Mouse (Mus musculus): Measurements from ENCODE around the gene Dclk3. TPM values are rescaled to one million over a fixed set of nuclear protein-coding genes. Genes with fewer than 3 reads are reported as not detected.

The Dclk3 gene
- polyA plus RNA-seq, 1 experiment, result 28.7 TPM

- Histone ChIP-seq H3K4me1 (ENCODE audit: control insufficient read depth, insufficient read depth, low read length) (peaks cover 7% of the 10 kb centered on the region), H3K27ac (ENCODE audit: insufficient read depth, low read length) (no peak overlapping the region), H3K4me3 (ENCODE audit: insufficient read depth, low read length) (no peak overlapping the region)
- TF ChIP-seq POLR2A (IDR thresholded peaks at IDR 0.05; ENCODE audit: extremely low read depth, insufficient read depth, low read length), result no peak
- TF ChIP-seq CTCF (IDR thresholded peaks at IDR 0.05; ENCODE audit: extremely low read depth, insufficient read depth, low read length), result no peak
Observed at GRCm38 (mm10) chr9:111475281-111475680, 36.4 kb downstream of the Dclk3 start.

GRCm38 (mm10) chr9:111475973-111476372 lies 37.1 kb downstream of the Dclk3 start:
- no peak for TF ChIP-seq POLR2A (IDR thresholded peaks at IDR 0.05; ENCODE audit: extremely low read depth, insufficient read depth, low read length)
- TF ChIP-seq CTCF (IDR thresholded peaks at IDR 0.05; ENCODE audit: extremely low read depth, insufficient read depth, low read length), result no peak
- Histone ChIP-seq H3K4me3 (ENCODE audit: insufficient read depth, low read length) (no peak overlapping the region), H3K27ac (ENCODE audit: insufficient read depth, low read length) (no peak overlapping the region), H3K4me1 (ENCODE audit: control insufficient read depth, insufficient read depth, low read length) (peaks cover 7% of the 10 kb centered on the region)

GRCm38 (mm10) chr9:111476479-111477016 lies 37.7 kb downstream of the Dclk3 start:
- Histone ChIP-seq H3K27ac (ENCODE audit: insufficient read depth, low read length) (no peak overlapping the region), H3K4me3 (ENCODE audit: insufficient read depth, low read length) (no peak overlapping the region), H3K4me1 (ENCODE audit: control insufficient read depth, insufficient read depth, low read length) (peaks cover 7% of the 10 kb centered on the region)
- TF ChIP-seq CTCF (IDR thresholded peaks at IDR 0.05; ENCODE audit: extremely low read depth, insufficient read depth, low read length), result no peak
- no peak for TF ChIP-seq POLR2A (IDR thresholded peaks at IDR 0.05; ENCODE audit: extremely low read depth, insufficient read depth, low read length)

- Histone ChIP-seq H3K27ac (ENCODE audit: insufficient read depth, low read length) (no peak overlapping the region), H3K4me3 (ENCODE audit: insufficient read depth, low read length) (no peak overlapping the region), H3K4me1 (ENCODE audit: control insufficient read depth, insufficient read depth, low read length) (peaks cover 7% of the 10 kb centered on the region)
- peak; percentile 88 for TF ChIP-seq CTCF (IDR thresholded peaks at IDR 0.05; ENCODE audit: extremely low read depth, insufficient read depth, low read length)
- TF ChIP-seq POLR2A (IDR thresholded peaks at IDR 0.05; ENCODE audit: extremely low read depth, insufficient read depth, low read length), result no peak
Observed at GRCm38 (mm10) chr9:111478853-111479490, 40.1 kb downstream of the Dclk3 start.

- H3K27ac ChIP-seq (ENCODE audit: insufficient read depth, low read length), result no peak overlapping the region
- TF ChIP-seq CTCF (IDR thresholded peaks at IDR 0.05; ENCODE audit: extremely low read depth, insufficient read depth, low read length), result no peak
- no peak for TF ChIP-seq POLR2A (IDR thresholded peaks at IDR 0.05; ENCODE audit: extremely low read depth, insufficient read depth, low read length)
- peaks cover 4% of the 10 kb centered on the region for H3K4me1 ChIP-seq (ENCODE audit: control insufficient read depth, insufficient read depth, low read length)
- no peak overlapping the region for H3K4me3 ChIP-seq (ENCODE audit: insufficient read depth, low read length)
Observed at GRCm38 (mm10) chr9:111481011-111481410, 42.1 kb downstream of the Dclk3 start.

GRCm38 (mm10) chr9:111486645-111487477 lies 48.0 kb downstream of the Dclk3 start:
- Histone ChIP-seq H3K4me3 (ENCODE audit: insufficient read depth, low read length) (no peak overlapping the region), H3K27ac (ENCODE audit: insufficient read depth, low read length) (no peak overlapping the region), H3K4me1 (ENCODE audit: control insufficient read depth, insufficient read depth, low read length) (no peaks in the 10 kb centered on the region)
- no peak for TF ChIP-seq POLR2A (IDR thresholded peaks at IDR 0.05; ENCODE audit: extremely low read depth, insufficient read depth, low read length)
- no peak for TF ChIP-seq CTCF (IDR thresholded peaks at IDR 0.05; ENCODE audit: extremely low read depth, insufficient read depth, low read length)

GRCm38 (mm10) chr9:111490583-111490982 lies 51.7 kb downstream of the Dclk3 start:
- no peak overlapping the region for H3K27ac ChIP-seq (ENCODE audit: insufficient read depth, low read length)
- no peak overlapping the region for H3K4me3 ChIP-seq (ENCODE audit: insufficient read depth, low read length)
- H3K4me1 ChIP-seq (ENCODE audit: control insufficient read depth, insufficient read depth, low read length), result no peaks in the 10 kb centered on the region
- TF ChIP-seq POLR2A (IDR thresholded peaks at IDR 0.05; ENCODE audit: extremely low read depth, insufficient read depth, low read length), result no peak
- TF ChIP-seq CTCF (IDR thresholded peaks at IDR 0.05; ENCODE audit: extremely low read depth, insufficient read depth, low read length), result no peak

GRCm38 (mm10) chr9:111491280-111491679 lies 52.4 kb downstream of the Dclk3 start:
- no peak for TF ChIP-seq POLR2A (IDR thresholded peaks at IDR 0.05; ENCODE audit: extremely low read depth, insufficient read depth, low read length)
- no peak for TF ChIP-seq CTCF (IDR thresholded peaks at IDR 0.05; ENCODE audit: extremely low read depth, insufficient read depth, low read length)

GRCm38 (mm10) chr9:111493490-111493889 lies 54.6 kb downstream of the Dclk3 start:
- Histone ChIP-seq H3K4me1 (ENCODE audit: control insufficient read depth, insufficient read depth, low read length) (no peaks in the 10 kb centered on the region), H3K4me3 (ENCODE audit: insufficient read depth, low read length) (no peak overlapping the region), H3K27ac (ENCODE audit: insufficient read depth, low read length) (no peak overlapping the region)
- TF ChIP-seq CTCF (IDR thresholded peaks at IDR 0.05; ENCODE audit: extremely low read depth, insufficient read depth, low read length), result no peak
- no peak for TF ChIP-seq POLR2A (IDR thresholded peaks at IDR 0.05; ENCODE audit: extremely low read depth, insufficient read depth, low read length)

More at GRCm38 (mm10) chr9:111491280-111491679, 52.4 kb downstream of the Dclk3 start:
- no peaks in the 10 kb centered on the region for H3K4me1 ChIP-seq (ENCODE audit: control insufficient read depth, insufficient read depth, low read length)
- no peak overlapping the region for H3K27ac ChIP-seq (ENCODE audit: insufficient read depth, low read length)
- H3K4me3 ChIP-seq (ENCODE audit: insufficient read depth, low read length), result no peak overlapping the region
